Mouse (Mus musculus): Measurements from ENCODE around the gene Iqcd. TPM values are rescaled to one million over a fixed set of nuclear protein-coding genes. Genes with fewer than 3 reads are reported as not detected.

Gene Iqcd
- polyA plus RNA-seq, 1 experiment from 2014 or later = 0.69 TPM

- ATAC-seq (ENCODE audit: insufficient read depth, low FRiP score, low read depth) = no peak
- no peak overlapping the region for H3K4me2 ChIP-seq
- H3K9me3 ChIP-seq = no peaks in the 10 kb centered on the region
- no peak overlapping the region for H3K4me3 ChIP-seq (replicated peaks)
- peaks cover 23% of the 10 kb centered on the region for H3K27me3 ChIP-seq (replicated peaks)
- H3K4me1 ChIP-seq = peaks cover 8% of the 10 kb centered on the region
- no peak overlapping the region for H3K9ac ChIP-seq
- 85% methylated on average over 2 of the region's 2 CpGs for WGBS
- no peaks in the 10 kb centered on the region for H3K36me3 ChIP-seq
- no peak overlapping the region for H3K27ac ChIP-seq
Measured at GRCm38 (mm10) chr5:120653873-120654272, 65.1 kb downstream of the Iqcd start.

GRCm38 (mm10) chr5:120656281-120656751, 67.5 kb downstream of the Iqcd start:
- no peak overlapping the region for H3K9ac ChIP-seq
- ATAC-seq (ENCODE audit: insufficient read depth, low FRiP score, low read depth) = no peak
- 79% methylated on average over 12 of the region's 12 CpGs for WGBS
- no peak overlapping the region for H3K27ac ChIP-seq
- H3K4me2 ChIP-seq = no peak overlapping the region
- peaks cover 1% of the 10 kb centered on the region; the same call in 1 of the 2 replicates for H3K27me3 ChIP-seq (replicated peaks)
- H3K9me3 ChIP-seq = no peaks in the 10 kb centered on the region
- no peak overlapping the region for H3K4me3 ChIP-seq (replicated peaks)
- no peaks in the 10 kb centered on the region for H3K36me3 ChIP-seq
- no peaks in the 10 kb centered on the region for H3K4me1 ChIP-seq

Other genes with a start within 250 kb of the Iqcd start
- 0.14 and 0.17 TPM in 2 replicates for gene Lhx5, start 157.3 kb upstream of the Iqcd start, polyA plus RNA-seq (2015; fragmentation: Nextera tagmentation; extraction: Ambion mirVana)
- gene Sdsl, start 116.2 kb upstream of the Iqcd start, polyA plus RNA-seq (2015; fragmentation: Nextera tagmentation; extraction: Ambion mirVana) = 15.9 and 19.4 TPM in 2 replicates
- 0.36 and 0.52 TPM in 2 replicates for gene Sds, start 112.5 kb upstream of the Iqcd start, polyA plus RNA-seq (2015; fragmentation: Nextera tagmentation; extraction: Ambion mirVana)
- gene Plbd2, start 85.4 kb upstream of the Iqcd start, polyA plus RNA-seq (2015; fragmentation: Nextera tagmentation; extraction: Ambion mirVana) = 51.5 and 53.5 TPM in 2 replicates
- 6.2 and 8.3 TPM in 2 replicates for gene Slc8b1, start 77.8 kb upstream of the Iqcd start, polyA plus RNA-seq (2015; fragmentation: Nextera tagmentation; extraction: Ambion mirVana)
- 25.5 and 25.7 TPM in 2 replicates for gene Tpcn1, start 343 bp upstream of the Iqcd start, polyA plus RNA-seq (2015; fragmentation: Nextera tagmentation; extraction: Ambion mirVana)
- 10.4 and 11.4 TPM in 2 replicates for gene Rita1, start 23.6 kb downstream of the Iqcd start, polyA plus RNA-seq (2015; fragmentation: Nextera tagmentation; extraction: Ambion mirVana)
- 41.8 and 44.9 TPM in 2 replicates for gene Ddx54, start 23.7 kb downstream of the Iqcd start, polyA plus RNA-seq (2015; fragmentation: Nextera tagmentation; extraction: Ambion mirVana)
- gene Cfap73, start 45.2 kb downstream of the Iqcd start, polyA plus RNA-seq (2015; fragmentation: Nextera tagmentation; extraction: Ambion mirVana) = not detected in 2 replicates
- 0.34 and 0.54 TPM in 2 replicates for gene Rasal1, start 59.8 kb downstream of the Iqcd start, polyA plus RNA-seq (2015; fragmentation: Nextera tagmentation; extraction: Ambion mirVana)
- gene Dtx1, start 122.9 kb downstream of the Iqcd start, polyA plus RNA-seq (2015; fragmentation: Nextera tagmentation; extraction: Ambion mirVana) = 5.2 and 5.6 TPM in 2 replicates
- 0.46 and 0.51 TPM in 2 replicates for gene Oas2, start 160.8 kb downstream of the Iqcd start, polyA plus RNA-seq (2015; fragmentation: Nextera tagmentation; extraction: Ambion mirVana)
- 0.32 and 0.40 TPM in 2 replicates for gene Oas3, start 188.6 kb downstream of the Iqcd start, polyA plus RNA-seq (2015; fragmentation: Nextera tagmentation; extraction: Ambion mirVana)
- not detected in 2 replicates for gene Oas1e, start 206.5 kb downstream of the Iqcd start, polyA plus RNA-seq (2015; fragmentation: Nextera tagmentation; extraction: Ambion mirVana)
- gene Oas1c, start 223.5 kb downstream of the Iqcd start, polyA plus RNA-seq (2015; fragmentation: Nextera tagmentation; extraction: Ambion mirVana) = 0.54 and 0.71 TPM in 2 replicates